Mouse (Mus musculus): ENCODE results near the gene H2-M10.5. TPM values are rescaled to one million over a fixed set of nuclear protein-coding genes. Genes with fewer than 3 reads are reported as not detected.
"Not testable (repeated sequence)": the region's sequence is repeated elsewhere in the genome, so short reads cannot be mapped to it uniquely, and the experiment has no call there.

H2-M10.5 gene
- not detected in 2 replicates for polyA plus RNA-seq (2015; fragmentation: Nextera tagmentation; extraction: Ambion mirVana)

DNA sequence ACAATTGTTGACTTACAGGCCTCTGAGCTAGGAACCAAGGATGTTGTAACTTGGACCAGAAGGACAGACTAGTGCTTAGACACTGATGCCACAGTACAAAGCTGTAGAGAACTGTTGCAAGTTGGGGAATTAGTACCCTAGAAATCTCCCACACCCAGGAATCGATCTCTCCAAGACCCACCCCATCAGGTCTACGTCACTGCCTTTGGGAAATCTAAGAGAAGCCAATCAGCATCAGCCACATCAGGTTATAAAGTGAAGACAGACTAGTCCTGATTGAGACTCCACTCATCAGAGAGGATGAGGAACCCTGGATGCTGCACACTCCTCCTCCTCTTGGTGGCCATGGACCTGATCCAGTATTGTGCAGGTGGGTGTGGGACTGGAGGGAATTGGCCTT, at the start of gene H2-M10.5:
TSS of gene H2-M10.5 (plus strand) at position 301 of the 400 bp plus-strand sequence.
- WGBS, result 92% methylated on average over 2 of the region's 2 CpGs
- not testable (repeated sequence) for H3K4me2 ChIP-seq

GRCm38 (mm10) chr17:36726046-36726445, 46.7 kb upstream of the H2-M10.5 start:
- ATAC-seq (ENCODE audit: low read depth), result no peak
- Histone ChIP-seq H3K36me3 (no peaks in the 10 kb centered on the region), H3K4me2 (no peak overlapping the region), H3K4me3 (no peak overlapping the region), H3K9ac (no peak overlapping the region), H3K27me3 (no peaks in the 10 kb centered on the region), H3K27ac (replicated peaks) (no peak overlapping the region), H3K4me1 (replicated peaks) (no peaks in the 10 kb centered on the region), H3K9me3 (no peaks in the 10 kb centered on the region)
- WGBS, result 32% methylated on average over 2 of the region's 2 CpGs

More for the DNA sequence above, at the start of gene H2-M10.5:
- H3K4me1 ChIP-seq (replicated peaks); H3K27ac ChIP-seq (replicated peaks); H3K9me3 ChIP-seq; H3K27me3 ChIP-seq; H3K9ac ChIP-seq; H3K36me3 ChIP-seq; ATAC-seq (ENCODE audit: low read depth); H3K4me3 ChIP-seq: not testable (repeated sequence)

DNA sequence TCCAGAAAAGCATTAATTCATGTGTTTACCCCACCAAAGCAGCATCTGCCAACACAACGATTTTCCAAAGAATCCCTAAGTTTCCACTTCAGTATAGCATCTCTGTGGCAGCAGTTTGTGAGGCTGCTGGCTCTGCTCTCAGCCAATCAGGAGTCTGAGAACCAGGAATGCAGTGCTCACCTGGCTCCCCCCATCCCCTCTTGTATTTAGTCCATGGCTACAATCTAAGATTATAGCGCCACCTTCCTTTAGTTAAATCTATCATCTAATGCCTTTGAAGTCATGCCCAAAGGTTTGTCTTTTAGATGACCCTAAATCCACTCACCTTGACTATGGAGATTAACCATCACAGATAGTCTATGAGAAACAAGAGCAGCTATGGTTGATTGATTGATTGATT, 8.9 kb upstream of the H2-M10.5 start:
- H3K27ac ChIP-seq (replicated peaks), result no peak overlapping the region
- no peak for ATAC-seq (ENCODE audit: low read depth)
- no peaks in the 10 kb centered on the region for H3K4me1 ChIP-seq (replicated peaks)
- no peaks in the 10 kb centered on the region for H3K36me3 ChIP-seq
- H3K27me3 ChIP-seq, result no peaks in the 10 kb centered on the region
- WGBS, result 61% methylated on average over 2 of the region's 2 CpGs
- H3K9ac ChIP-seq, result no peak overlapping the region
- no peak overlapping the region for H3K4me3 ChIP-seq
- no peaks in the 10 kb centered on the region for H3K9me3 ChIP-seq
- H3K4me2 ChIP-seq, result no peak overlapping the region

GRCm38 (mm10) chr17:36764244-36764643, 8.5 kb upstream of the H2-M10.5 start:
- not testable (repeated sequence) for H3K36me3 ChIP-seq; H3K4me1 ChIP-seq (replicated peaks); H3K4me2 ChIP-seq; H3K9me3 ChIP-seq; H3K27ac ChIP-seq (replicated peaks); H3K27me3 ChIP-seq; H3K9ac ChIP-seq; H3K4me3 ChIP-seq
- peak; percentile 59; the same call in 1 of the 2 replicates for ATAC-seq (ENCODE audit: low read depth)
- 28% methylated on average over 2 of the region's 2 CpGs for WGBS

DNA sequence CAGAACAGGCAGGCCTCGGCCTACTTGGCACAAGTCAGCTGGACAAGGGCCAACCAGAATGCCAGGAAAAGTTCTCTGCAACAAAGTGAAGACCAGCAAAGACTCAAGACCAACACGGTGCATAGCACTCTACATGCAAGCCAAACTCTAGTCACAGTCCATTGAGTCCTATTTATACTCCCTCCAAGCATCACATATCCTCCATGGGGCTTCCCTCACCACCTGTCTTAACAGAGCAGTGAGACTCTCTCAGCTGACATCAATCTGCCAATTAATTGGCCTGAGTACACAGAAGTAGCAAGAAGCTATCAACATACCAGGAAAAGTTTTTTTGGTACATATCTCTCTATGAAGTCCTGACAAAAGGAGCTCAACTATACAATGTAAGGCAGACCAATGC, 7.3 kb upstream of the H2-M10.5 start:
- not testable (repeated sequence) for H3K27ac ChIP-seq (replicated peaks); H3K4me3 ChIP-seq; H3K4me1 ChIP-seq (replicated peaks); H3K36me3 ChIP-seq; H3K9me3 ChIP-seq; ATAC-seq (ENCODE audit: low read depth); H3K27me3 ChIP-seq; H3K9ac ChIP-seq; H3K4me2 ChIP-seq
- WGBS, result 72% methylated on average over 2 of the region's 2 CpGs

GRCm38 (mm10) chr17:36781533-36781932, 8.8 kb downstream of the H2-M10.5 start:
- Histone ChIP-seq H3K9me3 (no peaks in the 10 kb centered on the region), H3K4me1 (replicated peaks) (no peaks in the 10 kb centered on the region), H3K36me3 (no peaks in the 10 kb centered on the region), H3K9ac (no peak overlapping the region), H3K27me3 (no peaks in the 10 kb centered on the region), H3K4me2 (no peak overlapping the region), H3K4me3 (no peak overlapping the region), H3K27ac (replicated peaks) (no peak overlapping the region)
- WGBS, result 74% methylated on average over 3 of the region's 3 CpGs
- no peak for ATAC-seq (ENCODE audit: low read depth)

- not testable (repeated sequence) for H3K4me1 ChIP-seq (replicated peaks); H3K36me3 ChIP-seq
- 32% methylated on average over 1 of the region's 1 CpGs for WGBS
Measured at GRCm38 (mm10) chr17:36786483-36786886, 13.8 kb downstream of the H2-M10.5 start.

DNA sequence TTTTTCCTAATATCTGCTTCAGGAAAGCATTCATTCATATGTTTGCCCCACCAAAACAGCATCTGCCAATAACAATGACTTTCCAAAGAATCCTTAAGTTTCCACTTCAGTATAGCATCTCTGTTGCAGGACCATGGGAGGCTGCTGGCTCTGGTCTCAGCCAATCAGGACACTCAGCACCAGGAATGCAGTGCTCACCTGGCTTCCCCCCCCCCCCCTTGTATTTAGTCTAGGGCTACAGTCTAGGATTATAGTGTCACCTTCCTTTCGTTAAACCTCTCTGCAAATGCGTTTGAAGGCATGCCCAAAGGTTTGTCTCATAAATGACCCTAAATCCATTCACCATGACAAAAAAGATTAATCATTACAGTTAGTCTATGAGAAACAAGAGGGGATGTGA, 15.6 kb downstream of the H2-M10.5 start:
- H3K4me2 ChIP-seq, result no peak overlapping the region
- H3K9me3 ChIP-seq, result no peaks in the 10 kb centered on the region
- no peaks in the 10 kb centered on the region for H3K4me1 ChIP-seq (replicated peaks)
- no peak overlapping the region for H3K9ac ChIP-seq
- H3K4me3 ChIP-seq, result no peak overlapping the region
- H3K27ac ChIP-seq (replicated peaks), result no peak overlapping the region
- 83% methylated on average over 2 of the region's 2 CpGs for WGBS
- H3K27me3 ChIP-seq, result no peaks in the 10 kb centered on the region
- peak; percentile 44; the same call in 1 of the 2 replicates for ATAC-seq (ENCODE audit: low read depth)
- no peaks in the 10 kb centered on the region for H3K36me3 ChIP-seq

More at GRCm38 (mm10) chr17:36786483-36786886, 13.8 kb downstream of the H2-M10.5 start:
- H3K9ac ChIP-seq; H3K27ac ChIP-seq (replicated peaks); H3K9me3 ChIP-seq; H3K4me2 ChIP-seq; H3K4me3 ChIP-seq; H3K27me3 ChIP-seq: not testable (repeated sequence)
- ATAC-seq (ENCODE audit: low read depth), result 0 out of 2 replicates have a peak, but pooled peaks have one; percentile 13

- not testable (repeated sequence) for H3K4me1 ChIP-seq (replicated peaks); H3K9ac ChIP-seq; H3K4me3 ChIP-seq; H3K9me3 ChIP-seq; H3K36me3 ChIP-seq; H3K27ac ChIP-seq (replicated peaks); H3K27me3 ChIP-seq; H3K4me2 ChIP-seq
- peak; percentile 91 for ATAC-seq (ENCODE audit: low read depth)
Measured at GRCm38 (mm10) chr17:36788801-36789200, 16.1 kb downstream of the H2-M10.5 start.

GRCm38 (mm10) chr17:36799493-36799892, 26.8 kb downstream of the H2-M10.5 start:
- H3K9me3 ChIP-seq, result no peaks in the 10 kb centered on the region
- no peaks in the 10 kb centered on the region for H3K4me1 ChIP-seq (replicated peaks)
- no peaks in the 10 kb centered on the region for H3K27me3 ChIP-seq
- 90% methylated on average over 10 of the region's 10 CpGs for WGBS
- no peaks in the 10 kb centered on the region for H3K36me3 ChIP-seq
- no peak overlapping the region for H3K27ac ChIP-seq (replicated peaks)
- no peak for ATAC-seq (ENCODE audit: low read depth)
- H3K4me3 ChIP-seq, result no peak overlapping the region
- no peak overlapping the region for H3K9ac ChIP-seq
- no peak overlapping the region for H3K4me2 ChIP-seq

- not testable (repeated sequence) for H3K9me3 ChIP-seq; H3K9ac ChIP-seq; H3K36me3 ChIP-seq; H3K4me2 ChIP-seq; H3K27ac ChIP-seq (replicated peaks); H3K4me3 ChIP-seq; ATAC-seq (ENCODE audit: low read depth); H3K4me1 ChIP-seq (replicated peaks); H3K27me3 ChIP-seq
- WGBS, result 77% methylated on average over 4 of the region's 4 CpGs
Measured at GRCm38 (mm10) chr17:36799921-36800462, 27.3 kb downstream of the H2-M10.5 start.

DNA sequence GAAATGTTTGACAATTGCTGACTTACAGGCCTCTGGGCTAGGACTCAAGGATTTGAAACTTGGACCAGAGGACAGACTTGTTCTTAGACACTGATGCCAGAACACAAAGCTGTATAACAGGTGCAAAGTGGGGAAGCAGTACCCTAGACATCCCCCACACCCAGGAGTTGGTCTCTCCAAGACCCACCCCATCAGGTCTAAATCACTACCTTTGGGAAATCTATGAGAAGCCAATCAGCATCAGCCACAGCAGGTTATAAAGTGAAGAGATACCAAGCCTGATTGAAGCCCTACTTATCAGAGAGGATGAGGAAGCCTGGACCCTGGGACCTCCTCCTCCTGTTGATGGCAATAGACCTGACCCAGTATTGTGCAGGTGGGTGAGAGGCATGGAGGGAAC, 39.2 kb downstream of the H2-M10.5 start, which contains the start of gene H2-M10.6:
TSS of gene H2-M10.6 (plus strand) at position 301 of the 400 bp plus-strand sequence.
- ATAC-seq (ENCODE audit: low read depth), result no peak
- no peaks in the 10 kb centered on the region for H3K27me3 ChIP-seq
- H3K36me3 ChIP-seq, result no peaks in the 10 kb centered on the region
- H3K9me3 ChIP-seq, result no peaks in the 10 kb centered on the region
- H3K4me2 ChIP-seq, result no peak within 1 kb of the TSS
- H3K4me1 ChIP-seq (replicated peaks), result no peaks in the 10 kb centered on the region
- no peak within 1 kb of the TSS for H3K4me3 ChIP-seq
- H3K27ac ChIP-seq (replicated peaks), result no peak within 1 kb of the TSS
- H3K9ac ChIP-seq, result no peak within 1 kb of the TSS

GRCm38 (mm10) chr17:36824005-36824404, 51.3 kb downstream of the H2-M10.5 start:
- no peak for ATAC-seq (ENCODE audit: low read depth)
- no peaks in the 10 kb centered on the region for H3K9me3 ChIP-seq
- no peak overlapping the region for H3K27ac ChIP-seq (replicated peaks)
- H3K9ac ChIP-seq, result no peak overlapping the region
- no peaks in the 10 kb centered on the region for H3K4me1 ChIP-seq (replicated peaks)
- H3K4me2 ChIP-seq, result no peak overlapping the region
- H3K36me3 ChIP-seq, result no peaks in the 10 kb centered on the region
- no peak overlapping the region for H3K4me3 ChIP-seq
- no peaks in the 10 kb centered on the region; the same call in 1 of the 2 replicates for H3K27me3 ChIP-seq
